Mouse (Mus musculus) limb, embryonic 15.5 days (tissue): ENCODE measurements around the gene Stard13. TPM values are rescaled to one million over a fixed set of nuclear protein-coding genes. Genes with fewer than 3 reads are reported as not detected.
A peak's percentile ranks its signal among the peaks of the same experiment; 100 is the strongest.

Experiments used
- ATAC-seq: fragments of 200-750 bp; cut with Nextera tagmentation; 2 replicates; pipeline ENCODE4 v1.8.0; 2017; ENCODE audit warnings: low read depth, moderate TSS enrichment; ENCODE audit not compliant: insufficient number of reproducible peaks, low FRiP score, low TSS enrichment
- H3K27ac ChIP-seq: fragments of 300-500 bp; sonication (generic); 2 replicates; pipeline ENCODE4 v1.5.1; 2015; ENCODE audit warnings: moderate library complexity, mild to moderate bottlenecking, inconsistent platforms
- H3K27me3 ChIP-seq: fragments of 300-500 bp; sonication (generic); 2 replicates; pipeline ENCODE4 v1.6.1; 2015; ENCODE audit warnings: inconsistent platforms
- H3K36me3 ChIP-seq: fragments of 300-500 bp; sonication (generic); 2 replicates; pipeline ENCODE4 v1.6.1; 2015; ENCODE audit warnings: inconsistent platforms
- H3K4me1 ChIP-seq: fragments of 300-500 bp; sonication (generic); 2 replicates; pipeline ENCODE4 v1.6.1; 2015; ENCODE audit warnings: inconsistent platforms
- H3K4me2 ChIP-seq: fragments of 300-500 bp; sonication (generic); 2 replicates; pipeline ENCODE4 v1.6.1; 2015; ENCODE audit warnings: mild to moderate bottlenecking, inconsistent platforms
- H3K4me3 ChIP-seq: fragments of 300-500 bp; sonication (generic); 2 replicates; pipeline ENCODE4 v1.5.1; 2015; ENCODE audit warnings: mild to moderate bottlenecking, inconsistent platforms
- H3K9ac ChIP-seq: fragments of 300-500 bp; sonication (generic); 2 replicates; pipeline ENCODE4 v1.6.1; 2015; ENCODE audit warnings: inconsistent platforms
- H3K9me3 ChIP-seq: fragments of 300-500 bp; sonication (generic); 2 replicates; pipeline ENCODE4 v1.6.1; 2016; ENCODE audit warnings: inconsistent platforms
- WGBS: fragments of 180-500 bp; shearing (Covaris S2); methylation state at CpG from one replicate; pipeline ENCODE4 v1.1.7; 2015; 5-methylcytosine and 5-hydroxymethylcytosine counted together
- polyA plus RNA-seq: library from polyadenylated mRNA; unstranded; fragments of >200 nt; fragmentation: Nextera tagmentation; extraction: Ambion mirVana; gene quantifications from 2 replicates; pipeline ENCODE4 v1.2.1, GENCODE M21; 2015

The Stard13 gene
- polyA plus RNA-seq, 1 experiment from 2014 or later: 11.2 TPM

DNA sequence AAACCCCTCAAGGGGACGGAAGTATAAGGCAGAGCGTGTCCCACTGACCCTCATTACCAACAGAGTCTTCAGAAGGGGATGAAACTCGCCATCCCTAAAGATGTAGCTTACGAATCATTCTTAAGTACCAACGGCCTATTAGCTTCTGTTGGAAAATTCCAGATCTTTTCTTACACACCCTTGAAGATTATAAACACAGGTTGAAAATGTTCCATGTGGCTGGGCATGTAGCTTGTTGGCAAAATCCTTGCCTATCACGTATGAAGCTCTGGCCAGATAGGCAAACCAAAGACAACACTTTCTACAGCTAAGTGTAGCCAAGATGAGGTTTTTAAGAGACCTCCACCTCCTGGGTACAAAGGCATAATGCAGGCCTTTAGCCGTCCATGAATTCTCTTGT is 124.7 kb downstream of the Stard13 start:
- Histone ChIP-seq H3K4me1 (peaks cover 30% of the 10 kb centered on the region), H3K27ac (peak overlapping the region; percentile 54; the same call in 1 of the 2 replicates), H3K27me3 (no peaks in the 10 kb centered on the region), H3K4me2 (no peak overlapping the region), H3K9ac (no peak overlapping the region), H3K4me3 (no peak overlapping the region), H3K9me3 (no peaks in the 10 kb centered on the region), H3K36me3 (no peaks in the 10 kb centered on the region)
- ATAC-seq: no peak
- WGBS: 77% methylated on average over 7 of the region's 7 CpGs

GRCm38 (mm10) chr5:151108291-151108897 is 125.2 kb downstream of the Stard13 start:
- no peak for ATAC-seq
- H3K4me3 ChIP-seq: no peak overlapping the region
- no peaks in the 10 kb centered on the region for H3K36me3 ChIP-seq
- H3K4me2 ChIP-seq: peak overlapping the region; percentile 7; the same call in 1 of the 2 replicates
- H3K9me3 ChIP-seq: no peaks in the 10 kb centered on the region
- 58% methylated on average over 19 of the region's 19 CpGs for WGBS
- peak overlapping the region; percentile 54 for H3K27ac ChIP-seq
- no peak overlapping the region for H3K9ac ChIP-seq
- no peaks in the 10 kb centered on the region for H3K27me3 ChIP-seq
- peaks cover 30% of the 10 kb centered on the region for H3K4me1 ChIP-seq

- Histone ChIP-seq H3K27me3 (no peaks in the 10 kb centered on the region), H3K4me1 (peaks cover 30% of the 10 kb centered on the region), H3K4me2 (no peak overlapping the region), H3K9me3 (no peaks in the 10 kb centered on the region), H3K4me3 (no peak overlapping the region), H3K27ac (no peak overlapping the region), H3K9ac (no peak overlapping the region), H3K36me3 (no peaks in the 10 kb centered on the region)
- WGBS: 97% methylated on average over 3 of the region's 3 CpGs
- ATAC-seq: no peak
These were observed 126.8 kb downstream of the Stard13 start for GRCm38 (mm10) chr5:151106841-151107240.

- WGBS: 81% methylated on average over 10 of the region's 10 CpGs
- H3K36me3 ChIP-seq: no peaks in the 10 kb centered on the region
- no peaks in the 10 kb centered on the region for H3K27me3 ChIP-seq
- H3K27ac ChIP-seq: no peak overlapping the region
- peaks cover 24% of the 10 kb centered on the region for H3K4me1 ChIP-seq
- H3K4me3 ChIP-seq: no peak overlapping the region
- H3K9me3 ChIP-seq: no peaks in the 10 kb centered on the region
- H3K9ac ChIP-seq: no peak overlapping the region
- H3K4me2 ChIP-seq: no peak overlapping the region
- no peak for ATAC-seq
These were observed 128.3 kb downstream of the Stard13 start for GRCm38 (mm10) chr5:151105054-151105971.

DNA sequence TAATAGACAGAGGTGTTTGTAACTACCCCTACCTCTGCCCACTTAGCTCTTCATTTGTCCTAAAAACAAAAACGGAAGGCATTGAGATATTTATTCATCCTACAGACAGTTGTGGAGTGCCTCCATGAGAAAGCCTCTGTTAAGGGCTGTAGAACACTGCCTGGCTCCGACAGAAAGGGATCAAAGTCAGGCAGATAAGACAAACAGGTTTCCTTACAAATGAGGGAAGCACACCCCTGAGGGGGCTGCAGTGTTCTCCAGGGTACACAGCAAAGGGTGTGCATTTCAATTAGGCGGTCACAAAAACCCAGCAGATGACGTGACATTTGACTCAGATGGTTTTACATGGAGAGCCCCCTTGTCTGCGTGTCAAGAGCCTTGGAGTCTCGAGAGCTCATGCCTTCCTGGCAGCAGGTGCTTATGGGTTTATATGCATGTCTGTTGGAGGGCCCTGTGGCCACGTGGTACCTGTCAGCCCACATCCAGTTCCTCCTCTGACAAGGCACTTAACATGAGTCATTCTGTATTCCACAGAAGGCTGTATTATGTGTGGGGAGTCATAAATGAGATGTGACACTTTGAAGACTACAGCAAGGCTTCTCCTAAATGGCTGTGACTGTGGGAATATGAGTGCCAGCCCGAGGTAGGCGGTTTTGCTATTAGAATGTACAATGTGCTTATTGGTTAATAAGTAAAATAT is 129.1 kb downstream of the Stard13 start:
- H3K4me2 ChIP-seq: no peak overlapping the region
- H3K27me3 ChIP-seq: no peaks in the 10 kb centered on the region
- peaks cover 17% of the 10 kb centered on the region for H3K4me1 ChIP-seq
- H3K27ac ChIP-seq: no peak overlapping the region
- H3K9me3 ChIP-seq: no peaks in the 10 kb centered on the region
- no peaks in the 10 kb centered on the region for H3K36me3 ChIP-seq
- ATAC-seq: no peak
- WGBS: 59% methylated on average over 9 of the region's 9 CpGs
- H3K4me3 ChIP-seq: no peak overlapping the region
- H3K9ac ChIP-seq: no peak overlapping the region

DNA sequence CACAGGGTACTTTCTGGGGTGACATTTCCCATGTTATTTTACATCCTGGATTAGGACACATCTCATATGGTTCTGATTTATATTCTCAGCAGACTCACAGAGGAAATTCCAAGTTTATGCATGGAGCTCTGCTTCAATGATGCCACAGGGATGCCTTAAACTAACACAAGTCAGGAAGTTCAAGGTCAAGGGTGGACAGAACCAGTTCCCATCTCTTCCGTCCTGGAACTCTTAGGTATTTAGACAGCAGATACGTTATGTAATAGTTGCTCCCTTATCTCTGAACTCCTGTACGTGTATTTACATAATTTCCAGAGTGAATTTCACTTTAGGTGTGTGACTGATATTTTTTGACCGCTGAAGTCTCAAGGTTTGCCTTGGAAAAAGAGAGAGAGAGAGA is 130.4 kb downstream of the Stard13 start:
- Histone ChIP-seq H3K27me3 (no peaks in the 10 kb centered on the region), H3K4me3 (no peak overlapping the region), H3K9ac (no peak overlapping the region), H3K9me3 (no peaks in the 10 kb centered on the region), H3K4me1 (peaks cover 12% of the 10 kb centered on the region), H3K36me3 (no peaks in the 10 kb centered on the region), H3K27ac (no peak overlapping the region), H3K4me2 (no peak overlapping the region)
- ATAC-seq: no peak
- WGBS: 75% methylated on average over 4 of the region's 4 CpGs

- Histone ChIP-seq H3K36me3 (no peaks in the 10 kb centered on the region), H3K4me3 (no peak overlapping the region), H3K9me3 (no peaks in the 10 kb centered on the region), H3K9ac (no peak overlapping the region), H3K27me3 (no peaks in the 10 kb centered on the region), H3K4me1 (0 out of 2 replicates have a peak, but pooled peaks cover 4% of the 10 kb centered on the region), H3K27ac (no peak overlapping the region), H3K4me2 (no peak overlapping the region)
- ATAC-seq: no peak
- 57% methylated on average over 2 of the region's 2 CpGs for WGBS
These were observed 131.4 kb downstream of the Stard13 start for GRCm38 (mm10) chr5:151102262-151102661.

GRCm38 (mm10) chr5:151096012-151096411 is 137.6 kb downstream of the Stard13 start:
- H3K4me1 ChIP-seq: no peaks in the 10 kb centered on the region
- H3K4me3 ChIP-seq: no peak overlapping the region
- no peak overlapping the region for H3K9ac ChIP-seq
- 0 out of 2 replicates have a peak, but pooled peaks cover 9% of the 10 kb centered on the region for H3K36me3 ChIP-seq
- no peaks in the 10 kb centered on the region for H3K27me3 ChIP-seq
- no peak for ATAC-seq
- 83% methylated on average over 6 of the region's 6 CpGs for WGBS
- no peaks in the 10 kb centered on the region for H3K9me3 ChIP-seq
- H3K27ac ChIP-seq: peak overlapping the region; percentile 43; the same call in 1 of the 2 replicates
- no peak overlapping the region for H3K4me2 ChIP-seq

DNA sequence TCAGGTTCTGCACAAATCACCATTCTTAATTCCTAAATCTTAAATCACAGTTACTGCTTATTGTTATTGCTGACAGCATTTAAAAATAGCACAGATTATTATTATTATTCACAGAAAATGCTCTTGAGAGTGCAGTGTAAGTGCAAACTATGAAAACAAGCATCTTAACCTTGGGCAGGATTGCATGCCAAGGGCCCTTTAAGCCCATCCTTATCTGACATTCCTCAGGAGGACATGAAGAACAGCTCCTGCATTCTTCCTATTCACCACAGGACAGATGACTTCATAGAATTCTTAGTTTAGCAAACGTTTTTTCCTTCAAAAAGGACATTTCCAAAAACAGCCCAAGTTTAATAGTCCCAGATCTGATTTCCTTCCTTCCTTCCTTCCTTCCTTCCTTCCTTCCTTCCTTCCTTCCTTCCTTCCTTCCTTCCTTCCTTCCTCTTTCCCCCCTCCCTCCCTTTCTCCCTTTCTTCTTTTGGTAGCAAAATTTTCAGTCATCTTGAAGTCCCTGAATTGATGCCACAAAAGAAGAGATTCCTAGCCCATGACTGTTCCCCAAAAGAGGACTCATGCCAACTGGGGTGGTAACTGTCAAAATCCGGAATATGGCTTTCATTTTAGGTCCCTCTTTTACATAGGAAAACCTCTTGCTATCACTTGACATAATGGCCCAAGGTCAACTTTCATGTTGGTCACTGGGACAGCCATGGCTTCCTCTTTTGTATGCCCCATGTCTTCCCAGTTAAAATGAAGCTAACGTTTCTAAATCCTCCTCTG is 140.6 kb downstream of the Stard13 start:
- Histone ChIP-seq H3K9ac (no peak overlapping the region), H3K9me3 (no peaks in the 10 kb centered on the region), H3K27me3 (no peaks in the 10 kb centered on the region), H3K4me3 (no peak overlapping the region), H3K27ac (no peak overlapping the region), H3K36me3 (0 out of 2 replicates have a peak, but pooled peaks cover 9% of the 10 kb centered on the region), H3K4me1 (peaks cover 11% of the 10 kb centered on the region), H3K4me2 (no peak overlapping the region)
- WGBS: 66% methylated on average over 3 of the region's 3 CpGs
- no peak for ATAC-seq

- Histone ChIP-seq H3K4me2 (no peak overlapping the region), H3K36me3 (0 out of 2 replicates have a peak, but pooled peaks cover 9% of the 10 kb centered on the region), H3K27ac (no peak overlapping the region), H3K9me3 (no peaks in the 10 kb centered on the region), H3K9ac (no peak overlapping the region), H3K27me3 (no peaks in the 10 kb centered on the region), H3K4me1 (peaks cover 18% of the 10 kb centered on the region), H3K4me3 (no peak overlapping the region)
- no peak for ATAC-seq
- WGBS: 77% methylated on average over 6 of the region's 6 CpGs
These were observed 142.6 kb downstream of the Stard13 start for GRCm38 (mm10) chr5:151090996-151091395.

DNA sequence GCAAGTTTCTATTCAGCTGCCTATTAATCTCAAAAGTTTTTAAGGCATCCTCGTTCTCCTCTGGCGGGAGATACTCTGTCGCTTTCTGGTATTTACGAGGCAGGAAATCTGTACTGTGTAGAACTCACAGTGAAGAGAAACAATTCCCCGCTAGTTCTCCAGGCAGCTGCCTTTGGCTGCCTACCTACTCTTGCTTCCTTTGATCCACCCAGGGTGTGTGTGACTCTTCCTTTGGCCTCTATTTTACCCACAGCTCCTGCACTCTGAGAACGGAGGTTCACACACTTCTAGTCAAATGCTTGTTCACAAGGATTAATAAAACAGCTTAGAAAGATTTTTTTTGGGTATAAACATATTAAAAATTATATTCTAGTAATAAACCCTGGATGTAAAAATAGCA is 144.4 kb downstream of the Stard13 start:
- no peak overlapping the region for H3K4me3 ChIP-seq
- no peak overlapping the region for H3K4me2 ChIP-seq
- H3K36me3 ChIP-seq: 0 out of 2 replicates have a peak, but pooled peaks cover 6% of the 10 kb centered on the region
- no peak overlapping the region for H3K9ac ChIP-seq
- 19% methylated on average over 6 of the region's 6 CpGs for WGBS
- H3K9me3 ChIP-seq: no peaks in the 10 kb centered on the region
- no peak for ATAC-seq
- H3K27me3 ChIP-seq: no peaks in the 10 kb centered on the region
- no peak overlapping the region for H3K27ac ChIP-seq
- peaks cover 18% of the 10 kb centered on the region for H3K4me1 ChIP-seq
